Mouse (Mus musculus) cerebellum, postnatal 10 days (tissue): ENCODE results near the gene Nme4.
A peak's percentile ranks its signal among the peaks of the same experiment; 100 is the strongest.
"Not testable (repeated sequence)": the region's sequence is repeated elsewhere in the genome, so short reads cannot be mapped to it uniquely, and the experiment has no call there.

Experiments
- DNase-seq, 2 experiments: peaks; one replicate each; pipeline ENCODE4 v3.0.0; 2021; ENCODE audit warnings: mixed read lengths in 2 of 2

Gene Nme4

GRCm38 (mm10) chr17:26095121-26095740 lies at the start of gene Nme4:
TSS of gene Nme4 (minus strand) at chr17:26095602.
- DNase-seq: peak; percentile 76 to 81

- no peak for DNase-seq
Observed at GRCm38 (mm10) chr17:26143386-26143785, 48.0 kb upstream of the Nme4 start.

GRCm38 (mm10) chr17:26142796-26143195 lies 47.4 kb upstream of the Nme4 start:
- DNase-seq: no peak

- DNase-seq: peak; percentile 68 to 70
Observed at GRCm38 (mm10) chr17:26138901-26139381, 43.5 kb upstream of the Nme4 start.

- peak; percentile 96 to 98 for DNase-seq
Observed at GRCm38 (mm10) chr17:26138239-26138836, 42.9 kb upstream of the Nme4 start, which contains the start of gene Axin1. TSS of gene Axin1 (plus strand) at chr17:26138688.

GRCm38 (mm10) chr17:26137751-26138130 lies 42.3 kb upstream of the Nme4 start:
- DNase-seq: no peak

- DNase-seq: no peak
Observed at GRCm38 (mm10) chr17:26137106-26137750, 41.8 kb upstream of the Nme4 start.

GRCm38 (mm10) chr17:26131856-26132853 lies 36.8 kb upstream of the Nme4 start:
- no peak for DNase-seq

GRCm38 (mm10) chr17:26131062-26131732 lies 35.8 kb upstream of the Nme4 start:
- no peak for DNase-seq

- no peak for DNase-seq
Observed at GRCm38 (mm10) chr17:26125226-26125625, 29.8 kb upstream of the Nme4 start.

GRCm38 (mm10) chr17:26124560-26124959 lies 29.2 kb upstream of the Nme4 start:
- no peak for DNase-seq

- DNase-seq: peak; percentile 99
Observed at GRCm38 (mm10) chr17:26123267-26123684, 27.9 kb upstream of the Nme4 start, which contains the start of gene Mrpl28. TSS of gene Mrpl28 (plus strand) at chr17:26123500.

GRCm38 (mm10) chr17:26122431-26123140 lies 27.2 kb upstream of the Nme4 start:
- DNase-seq: peak; percentile 66 to 72

- DNase-seq: peak; percentile 80
Observed at GRCm38 (mm10) chr17:26119766-26120710, 24.6 kb upstream of the Nme4 start.

GRCm38 (mm10) chr17:26116503-26117258 lies 21.3 kb upstream of the Nme4 start:
- DNase-seq: no peak

- DNase-seq: no peak
Observed at GRCm38 (mm10) chr17:26115956-26116487, 20.6 kb upstream of the Nme4 start.

- no peak for DNase-seq
Observed at GRCm38 (mm10) chr17:26115205-26115898, 19.9 kb upstream of the Nme4 start.

- DNase-seq: not testable (repeated sequence)
Observed at GRCm38 (mm10) chr17:26114461-26114860, 19.1 kb upstream of the Nme4 start.
